Mouse (Mus musculus) MEL (cell line): ENCODE data around the gene Nop2.

Experiments
- BHLHE40 ChIP-seq: IDR thresholded peaks from 2 replicates; pipeline ENCODE4 v1.6.1; 2012; ENCODE audit warnings: low read depth, mild to moderate bottlenecking, inconsistent platforms, low read length, improper control_type of control experiment, borderline replicate concordance
- CHD1 ChIP-seq: IDR thresholded peaks from 2 replicates; pipeline ENCODE4 v1.6.1; 2012; ENCODE audit warnings: low read depth, mild to moderate bottlenecking, inconsistent platforms, low read length, improper control_type of control experiment
- CTCF ChIP-seq, 3 experiments: IDR thresholded peaks in 2 of 3; conservative IDR thresholded peaks in 1 of 3; 2 replicates each; pipeline ENCODE4 v1.5.1; 2011 to 2012; ENCODE audit warnings: low read length in 3 of 3, low read depth in 2 of 3, mild to moderate bottlenecking in 2 of 3, improper control_type of control experiment in 1 of 3, inconsistent platforms in 1 of 3, mixed read lengths in 1 of 3, moderate library complexity in 1 of 3; ENCODE audit not compliant: control insufficient read depth in 1 of 3, insufficient read depth in 1 of 3, poor library complexity in 1 of 3, severe bottlenecking in 1 of 3
- ELF1 ChIP-seq: IDR thresholded peaks from 2 replicates; pipeline ENCODE4 v1.6.1; 2014; ENCODE audit warnings: low read depth, mild to moderate bottlenecking, inconsistent platforms, low read length, improper control_type of control experiment, moderate library complexity
- GATA1 ChIP-seq: IDR thresholded peaks from 2 replicates; pipeline ENCODE4 v1.6.1; 2011; ENCODE audit warnings: low read depth, low read length, improper control_type of control experiment
- MXI1 ChIP-seq: IDR thresholded peaks from 2 replicates; pipeline ENCODE4 v1.6.1; 2011; ENCODE audit warnings: mild to moderate bottlenecking, low read depth, low read length, improper control_type of control experiment
- NRF1 ChIP-seq: IDR thresholded peaks from 2 replicates; pipeline ENCODE4 v1.6.1; 2014; ENCODE audit warnings: low read depth, mild to moderate bottlenecking, inconsistent platforms, low read length, improper control_type of control experiment, moderate library complexity; ENCODE audit not compliant: poor library complexity, insufficient read depth, severe bottlenecking
- TCF12 ChIP-seq: IDR thresholded peaks from 2 replicates; pipeline ENCODE4 v1.6.1; 2014; ENCODE audit warnings: low read depth, mild to moderate bottlenecking, inconsistent platforms, low read length, improper control_type of control experiment, moderate library complexity
- ZNF384 ChIP-seq: IDR thresholded peaks from 2 replicates; pipeline ENCODE4 v1.6.1; 2012; ENCODE audit warnings: low read depth, mild to moderate bottlenecking, inconsistent platforms, low read length, improper control_type of control experiment

DNA sequence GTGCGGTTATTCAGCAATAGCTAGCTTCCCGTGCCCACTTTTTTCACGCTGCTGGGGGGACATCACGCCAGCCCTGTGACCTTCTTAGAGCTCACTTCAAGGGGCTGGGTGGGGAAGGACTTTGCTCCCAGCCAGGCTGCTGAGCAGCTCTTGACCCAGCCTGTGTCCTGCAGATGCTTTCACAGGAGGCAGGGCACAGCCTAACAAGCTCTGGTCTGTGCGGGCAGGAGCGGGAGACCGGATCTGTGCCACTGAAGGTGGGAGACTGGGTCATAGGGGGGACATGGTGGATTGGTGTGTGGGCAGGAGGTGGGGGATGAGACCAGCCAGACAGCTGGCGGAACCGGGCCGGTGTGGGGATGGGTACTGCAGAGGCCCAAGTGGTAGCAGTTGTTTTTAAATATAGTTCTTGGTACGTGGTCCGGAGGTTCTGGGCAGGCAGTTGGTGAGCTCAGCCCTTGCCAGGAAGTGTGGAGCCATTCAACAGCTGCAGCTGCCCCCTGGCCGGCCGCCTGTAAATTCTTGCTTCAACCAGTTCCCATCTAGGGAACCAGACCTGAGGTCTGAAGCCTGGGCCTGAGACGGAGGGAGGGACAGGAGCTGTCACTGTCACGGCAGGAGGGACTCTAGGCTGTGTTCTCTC is 17.3 kb downstream of the Nop2 start:
- TF ChIP-seq CHD1: no peak
- no peak for TF ChIP-seq CTCF (IDR thresholded peaks at IDR 0.05 in 2 of 3, conservative IDR thresholded peaks at IDR 0.05 in 1 of 3; ENCODE audit: control insufficient read depth in 1 of 3, insufficient read depth in 1 of 3, low read depth in 2 of 3, low read length in 3 of 3, poor library complexity in 1 of 3, severe bottlenecking in 1 of 3)
- no peak for TF ChIP-seq TCF12
- no peak for TF ChIP-seq BHLHE40
- no peak for TF ChIP-seq ELF1
- TF ChIP-seq ZNF384: no peak
- no peak for TF ChIP-seq NRF1
- TF ChIP-seq MXI1: no peak
- no peak for TF ChIP-seq GATA1
